Mouse (Mus musculus) liver, embryonic 16.5 days (tissue): ENCODE measurements around the gene Kdm1b. TPM values are rescaled to one million over a fixed set of nuclear protein-coding genes. Genes with fewer than 3 reads are reported as not detected.

Experiments used
- ATAC-seq: fragments of 200-750 bp; cut with Nextera tagmentation; 2 replicates; pipeline ENCODE4 v1.8.0; 2017; ENCODE audit warnings: low read depth, mild to moderate bottlenecking, moderate number of reproducible peaks, moderate library complexity
- H3K27ac ChIP-seq: fragments of 300-500 bp; sonication (generic); 2 replicates; pipeline ENCODE4 v1.5.1; 2014; ENCODE audit warnings: mild to moderate bottlenecking, low read length
- H3K27me3 ChIP-seq: fragments of 300-500 bp; sonication (generic); 2 replicates; pipeline ENCODE4 v1.6.1; 2014; ENCODE audit warnings: low read depth, low read length, mixed read lengths; ENCODE audit not compliant: control insufficient read depth, insufficient read depth
- H3K36me3 ChIP-seq: fragments of 300-500 bp; sonication (generic); 2 replicates; pipeline ENCODE4 v1.6.1; 2014; ENCODE audit warnings: mild to moderate bottlenecking; ENCODE audit not compliant: control insufficient read depth, insufficient read depth
- H3K4me1 ChIP-seq: fragments of 300-500 bp; sonication (generic); 2 replicates; pipeline ENCODE4 v1.6.1; 2014; ENCODE audit warnings: low read depth, low read length, mixed read lengths; ENCODE audit not compliant: control insufficient read depth
- H3K4me2 ChIP-seq: fragments of 300-500 bp; sonication (generic); 2 replicates; pipeline ENCODE4 v1.6.1; 2014; ENCODE audit warnings: low read depth, low read length, mixed read lengths
- H3K4me3 ChIP-seq: fragments of 300-500 bp; sonication (generic); 2 replicates; pipeline ENCODE4 v1.5.1; 2014; ENCODE audit warnings: low read depth, mild to moderate bottlenecking, low read length
- H3K9ac ChIP-seq: fragments of 300-500 bp; sonication (generic); 2 replicates; pipeline ENCODE4 v1.6.1; 2014; ENCODE audit warnings: low read depth, low read length
- H3K9me3 ChIP-seq: fragments of 300-500 bp; sonication (generic); replicated peaks from 2 replicates; pipeline ENCODE4 v1.6.1; 2016; ENCODE audit warnings: low read length; ENCODE audit not compliant: control insufficient read depth
- WGBS: fragments of 180-500 bp; shearing (Covaris S2); extraction: QIAGEN DNeasy Blood & Tissue Kit; methylation state at CpG from one replicate; pipeline ENCODE4 v1.1.7; 2014; ENCODE audit not compliant: insufficient replicate concordance; 5-methylcytosine and 5-hydroxymethylcytosine counted together
- polyA plus RNA-seq: library from polyadenylated mRNA; unstranded; fragments of >200 nt; fragmentation: Nextera tagmentation; extraction: Ambion mirVana; gene quantifications from 2 replicates; pipeline ENCODE4 v1.2.1, GENCODE M21; 2015

The Kdm1b gene
- polyA plus RNA-seq, 1 experiment from 2014 or later: 3.8 TPM

DNA sequence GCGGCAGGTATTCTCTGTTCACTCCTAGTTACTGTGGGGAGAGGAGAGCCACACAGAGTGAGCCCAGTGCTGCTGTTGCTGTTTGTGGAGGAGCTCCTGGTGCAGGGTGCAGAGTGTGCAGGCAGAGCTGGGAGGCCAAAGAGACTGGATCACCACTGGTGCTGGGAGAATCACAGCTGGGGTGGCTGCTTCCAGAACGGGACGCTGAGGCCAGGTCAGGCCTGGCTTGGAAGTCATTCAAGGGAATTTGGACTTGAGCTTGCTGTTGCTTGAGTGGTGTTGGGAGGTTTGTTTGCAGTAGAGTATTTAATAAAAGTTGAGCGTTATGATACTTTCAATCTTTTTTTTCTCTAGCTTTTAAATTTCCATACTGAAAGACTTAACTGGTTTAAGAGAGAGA lies 4.7 kb downstream of the Kdm1b start:
- no peak overlapping the region for H3K4me2 ChIP-seq
- peaks cover 14% of the 10 kb centered on the region for H3K4me1 ChIP-seq
- peaks cover 6% of the 10 kb centered on the region for H3K27me3 ChIP-seq
- H3K27ac ChIP-seq: no peak overlapping the region
- no peaks in the 10 kb centered on the region; the same call in 1 of the 2 replicates for H3K36me3 ChIP-seq
- H3K9ac ChIP-seq: no peak overlapping the region
- ATAC-seq: no peak
- H3K9me3 ChIP-seq: no peaks in the 10 kb centered on the region
- WGBS: 62% methylated on average over 4 of the region's 4 CpGs
- no peak overlapping the region for H3K4me3 ChIP-seq

- Histone ChIP-seq H3K4me2 (no peak overlapping the region), H3K27me3 (no peaks in the 10 kb centered on the region), H3K9ac (no peak overlapping the region), H3K4me3 (no peak overlapping the region), H3K36me3 (no peaks in the 10 kb centered on the region; the same call in 1 of the 2 replicates), H3K4me1 (no peaks in the 10 kb centered on the region), H3K27ac (no peak overlapping the region), H3K9me3 (no peaks in the 10 kb centered on the region)
- ATAC-seq: no peak
- 59% methylated on average over 4 of the region's 4 CpGs for WGBS
Observed at GRCm38 (mm10) chr13:47050009-47050408, 6.7 kb downstream of the Kdm1b start.

DNA sequence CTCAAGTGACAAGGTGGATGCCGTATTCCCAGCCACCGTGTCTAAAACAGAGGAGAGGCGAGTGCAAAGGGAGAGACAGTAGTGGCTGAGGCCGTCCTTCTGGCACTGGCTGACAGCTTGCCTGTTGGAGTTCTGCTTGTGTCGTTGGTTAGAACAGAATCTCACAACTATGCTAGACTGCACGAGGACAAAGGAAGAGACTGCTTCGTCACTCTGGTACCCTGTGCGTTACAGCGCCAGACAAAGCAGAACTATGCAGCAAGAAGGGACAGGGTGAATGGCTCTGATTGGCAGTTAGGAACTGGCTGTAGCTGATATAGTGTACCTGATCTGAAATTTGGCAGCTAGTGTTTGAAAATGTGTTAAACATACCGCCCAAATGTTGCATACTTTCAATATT lies 10.7 kb downstream of the Kdm1b start:
- H3K36me3 ChIP-seq: no peaks in the 10 kb centered on the region; the same call in 1 of the 2 replicates
- H3K9me3 ChIP-seq: no peaks in the 10 kb centered on the region
- H3K27me3 ChIP-seq: no peaks in the 10 kb centered on the region
- H3K4me1 ChIP-seq: no peaks in the 10 kb centered on the region
- H3K4me3 ChIP-seq: no peak overlapping the region
- H3K4me2 ChIP-seq: no peak overlapping the region
- H3K27ac ChIP-seq: no peak overlapping the region
- no peak overlapping the region for H3K9ac ChIP-seq
- WGBS: 70% methylated on average over 10 of the region's 10 CpGs
- no peak for ATAC-seq

DNA sequence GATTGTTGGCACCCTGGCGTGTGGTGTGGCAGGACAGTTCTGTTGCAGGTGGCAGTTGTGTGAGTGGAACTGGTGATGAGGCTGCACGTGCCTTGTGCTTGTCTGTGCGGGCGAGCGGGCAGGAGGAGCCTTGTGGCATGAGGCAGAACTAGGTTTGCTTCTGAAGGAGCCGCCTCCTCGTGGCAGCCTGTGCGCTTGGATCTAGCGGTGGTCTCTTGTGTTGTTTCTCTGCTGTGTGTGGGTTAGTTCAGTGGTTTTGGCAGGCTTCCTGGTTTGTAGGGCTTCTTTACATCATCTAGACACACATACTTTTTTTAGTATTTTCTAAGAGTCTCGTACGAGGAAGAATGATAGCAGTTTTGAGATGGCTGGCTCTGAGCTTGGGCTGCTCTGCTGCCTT lies 12.8 kb downstream of the Kdm1b start:
- Histone ChIP-seq H3K9me3 (no peaks in the 10 kb centered on the region), H3K4me3 (no peak overlapping the region), H3K9ac (no peak overlapping the region), H3K36me3 (peaks cover 2% of the 10 kb centered on the region; the same call in 1 of the 2 replicates), H3K27ac (no peak overlapping the region), H3K27me3 (no peaks in the 10 kb centered on the region), H3K4me1 (no peaks in the 10 kb centered on the region), H3K4me2 (no peak overlapping the region)
- 71% methylated on average over 11 of the region's 11 CpGs for WGBS
- no peak for ATAC-seq

DNA sequence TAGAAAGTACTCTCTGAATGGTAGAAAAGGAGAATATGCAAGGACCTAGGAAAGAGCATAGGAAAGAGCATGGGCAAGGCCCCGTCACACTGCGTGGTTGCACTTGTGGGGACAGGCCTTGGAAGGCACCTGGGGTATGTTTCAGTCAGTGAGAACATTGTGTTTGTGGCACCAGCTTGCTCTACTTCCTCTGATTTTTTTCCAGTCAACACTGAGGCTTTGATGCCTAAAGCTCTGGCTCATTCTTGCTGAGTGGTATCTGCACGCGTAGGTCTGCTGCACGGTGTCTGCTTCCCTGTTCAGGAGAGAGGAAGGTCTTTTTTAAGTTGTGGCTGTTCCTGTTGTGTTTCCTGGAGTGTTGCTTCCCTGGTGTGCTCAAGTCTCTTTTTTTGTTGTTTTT lies 13.5 kb downstream of the Kdm1b start:
- ATAC-seq: no peak
- no peak overlapping the region for H3K4me3 ChIP-seq
- 73% methylated on average over 5 of the region's 5 CpGs for WGBS

DNA sequence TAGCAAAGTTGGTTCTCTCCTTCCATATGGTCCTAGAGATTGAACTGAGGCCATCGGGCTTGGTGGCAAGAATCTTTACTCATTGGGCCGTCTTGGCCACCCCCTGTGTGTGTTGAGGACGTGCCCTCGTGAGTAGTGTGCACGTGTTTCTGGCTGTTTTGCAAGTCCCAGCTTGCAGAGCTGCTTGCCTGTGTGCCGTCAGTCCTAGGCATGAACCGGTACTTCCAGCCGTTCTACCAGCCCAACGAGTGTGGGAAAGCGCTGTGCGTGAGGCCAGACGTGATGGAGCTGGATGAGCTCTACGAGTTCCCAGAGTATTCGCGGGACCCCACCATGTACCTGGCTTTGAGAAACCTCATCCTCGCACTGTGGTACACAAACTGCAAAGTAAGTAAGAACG lies 19.5 kb downstream of the Kdm1b start:
- no peak overlapping the region for H3K4me2 ChIP-seq
- no peaks in the 10 kb centered on the region for H3K4me1 ChIP-seq
- no peak overlapping the region for H3K4me3 ChIP-seq
- no peak overlapping the region for H3K9ac ChIP-seq
- H3K27me3 ChIP-seq: no peaks in the 10 kb centered on the region
- no peaks in the 10 kb centered on the region for H3K9me3 ChIP-seq
- H3K36me3 ChIP-seq: peaks cover 2% of the 10 kb centered on the region; the same call in 1 of the 2 replicates
- no peak overlapping the region for H3K27ac ChIP-seq
- 84% methylated on average over 17 of the region's 17 CpGs for WGBS
- ATAC-seq: no peak

More for the DNA sequence above, 13.5 kb downstream of the Kdm1b start:
- H3K4me1 ChIP-seq: no peaks in the 10 kb centered on the region
- H3K9ac ChIP-seq: no peak overlapping the region
- H3K9me3 ChIP-seq: no peaks in the 10 kb centered on the region
- H3K27me3 ChIP-seq: no peaks in the 10 kb centered on the region
- H3K27ac ChIP-seq: no peak overlapping the region
- H3K4me2 ChIP-seq: no peak overlapping the region
- H3K36me3 ChIP-seq: peaks cover 2% of the 10 kb centered on the region; the same call in 1 of the 2 replicates

DNA sequence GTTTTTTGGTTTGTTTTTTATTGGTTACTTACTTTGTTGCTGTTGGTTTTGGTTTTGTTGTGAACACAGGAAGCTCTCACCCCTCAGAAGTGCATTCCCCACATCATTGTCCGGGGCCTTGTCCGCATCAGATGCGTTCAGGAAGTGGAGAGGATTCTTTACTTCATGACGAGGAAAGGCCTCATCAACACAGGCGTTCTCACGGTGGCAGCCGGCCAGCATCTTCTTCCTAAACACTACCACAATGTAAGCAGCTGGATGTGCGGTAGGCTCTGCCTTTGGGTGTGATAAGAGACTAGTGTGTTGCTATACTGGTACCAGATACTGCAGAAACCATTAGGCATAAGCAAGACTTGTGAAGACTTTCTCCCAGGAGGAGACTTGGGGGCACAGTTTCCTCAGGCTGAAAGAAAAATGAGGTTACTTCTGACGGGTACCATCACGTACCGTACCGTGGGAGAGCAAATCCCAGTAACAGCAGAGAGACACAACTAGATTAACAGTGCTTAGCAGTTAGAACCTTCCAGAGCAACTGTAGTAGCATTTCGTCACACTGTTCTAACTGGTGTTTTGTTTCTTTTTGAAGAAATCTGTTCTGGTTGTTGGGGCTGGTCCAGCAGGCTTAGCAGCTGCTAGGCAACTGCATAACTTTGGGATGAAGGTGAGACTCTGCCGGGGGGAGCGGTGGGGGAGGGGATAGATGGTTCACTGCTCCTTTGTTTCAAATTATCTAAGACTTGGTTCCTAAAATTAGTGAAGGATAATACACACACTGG lies 20.9 kb downstream of the Kdm1b start:
- WGBS: 73% methylated on average over 15 of the region's 15 CpGs
- H3K4me3 ChIP-seq: no peak overlapping the region
- no peak overlapping the region for H3K9ac ChIP-seq
- no peak overlapping the region for H3K4me2 ChIP-seq
- H3K9me3 ChIP-seq: no peaks in the 10 kb centered on the region
- peaks cover 2% of the 10 kb centered on the region; the same call in 1 of the 2 replicates for H3K36me3 ChIP-seq
- H3K27me3 ChIP-seq: no peaks in the 10 kb centered on the region
- H3K4me1 ChIP-seq: no peaks in the 10 kb centered on the region
- H3K27ac ChIP-seq: no peak overlapping the region
- no peak for ATAC-seq

- WGBS: 80% methylated on average over 10 of the region's 10 CpGs
- Histone ChIP-seq H3K9ac (no peak overlapping the region), H3K9me3 (no peaks in the 10 kb centered on the region), H3K27ac (no peak overlapping the region), H3K4me3 (no peak overlapping the region), H3K27me3 (no peaks in the 10 kb centered on the region), H3K4me2 (no peak overlapping the region), H3K36me3 (no peaks in the 10 kb centered on the region), H3K4me1 (no peaks in the 10 kb centered on the region)
- no peak for ATAC-seq
Observed at GRCm38 (mm10) chr13:47066516-47066915, 23.2 kb downstream of the Kdm1b start.

GRCm38 (mm10) chr13:47067001-47067400 lies 23.7 kb downstream of the Kdm1b start:
- H3K4me3 ChIP-seq: no peak overlapping the region
- H3K27ac ChIP-seq: no peak overlapping the region
- no peaks in the 10 kb centered on the region for H3K27me3 ChIP-seq
- H3K9me3 ChIP-seq: no peaks in the 10 kb centered on the region
- no peak overlapping the region for H3K4me2 ChIP-seq
- H3K4me1 ChIP-seq: no peaks in the 10 kb centered on the region
- H3K9ac ChIP-seq: no peak overlapping the region
- 81% methylated on average over 6 of the region's 6 CpGs for WGBS
- no peaks in the 10 kb centered on the region for H3K36me3 ChIP-seq
- ATAC-seq: no peak
